Mouse (Mus musculus): ENCODE data around the gene Vmn1r194. TPM values are rescaled to one million over a fixed set of nuclear protein-coding genes. Genes with fewer than 3 reads are reported as not detected.
"Not testable (repeated sequence)": the region's sequence is repeated elsewhere in the genome, so short reads cannot be mapped to it uniquely, and the experiment has no call there.

The Vmn1r194 gene
- total RNA-seq (2017) = 0.93 TPM in 1 of 2 replicates, not detected in the other

DNA sequence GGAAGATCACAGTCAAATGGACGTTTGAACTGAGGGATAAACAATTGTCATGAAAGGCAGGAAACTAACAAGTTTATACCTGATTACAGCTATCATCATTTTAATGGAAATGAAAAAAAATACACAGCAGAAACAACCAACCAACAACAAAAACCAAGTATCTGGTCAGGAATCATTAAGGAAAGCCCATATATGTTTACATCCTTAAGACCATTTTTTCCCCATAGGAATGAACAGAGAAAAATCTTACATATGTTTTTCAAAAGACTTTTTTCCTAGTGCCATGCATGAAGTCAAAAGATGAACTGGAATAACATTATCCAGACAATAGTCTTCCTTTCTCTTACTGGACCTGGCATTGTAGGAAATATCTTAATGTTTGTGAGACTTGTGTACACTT is at the start of gene Vmn1r194:
Gene Vmn1r194, plus strand, starts transcription at position 301 of the 400 bp plus-strand sequence.
- ATAC-seq (ENCODE audit: extremely low read depth, insufficient number of reproducible peaks, low FRiP score, poor library complexity, severe bottlenecking) = no peak

GRCm38 (mm10) chr13:22223060-22223459 is 21.0 kb upstream of the Vmn1r194 start, which contains the start of gene Vmn1r193:
TSS of gene Vmn1r193 (minus strand) at chr13:22223160.
- not testable (repeated sequence) for ATAC-seq (ENCODE audit: extremely low read depth, insufficient number of reproducible peaks, low FRiP score, poor library complexity, severe bottlenecking)

DNA sequence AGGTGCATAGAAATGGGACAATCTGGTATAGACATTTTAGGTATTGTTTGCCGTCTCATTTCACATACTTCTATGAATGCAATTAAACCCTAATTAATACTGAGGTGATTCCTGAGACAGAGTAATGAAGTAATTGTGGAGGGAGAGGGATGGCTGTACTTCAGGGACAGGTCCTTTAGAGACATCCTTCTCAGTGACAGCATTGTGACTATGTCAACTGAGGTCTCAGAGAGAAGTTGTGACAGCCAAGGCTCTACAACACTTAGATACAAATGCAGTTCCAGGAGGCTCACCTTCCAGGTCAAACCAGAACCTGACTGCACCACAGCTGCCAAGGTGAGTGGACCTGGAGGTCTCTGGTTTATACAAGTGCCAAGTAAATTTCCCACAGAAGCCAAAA is 26.2 kb downstream of the Vmn1r194 start, which contains the start of gene Vmn1r195:
Gene Vmn1r195, plus strand, starts transcription at position 301 of the 400 bp plus-strand sequence.
- ATAC-seq (ENCODE audit: extremely low read depth, insufficient number of reproducible peaks, low FRiP score, poor library complexity, severe bottlenecking) = not testable (repeated sequence)

- ATAC-seq (ENCODE audit: extremely low read depth, insufficient number of reproducible peaks, low FRiP score, poor library complexity, severe bottlenecking) = no peak
Observed at GRCm38 (mm10) chr13:22271721-22272120, 27.7 kb downstream of the Vmn1r194 start.

DNA sequence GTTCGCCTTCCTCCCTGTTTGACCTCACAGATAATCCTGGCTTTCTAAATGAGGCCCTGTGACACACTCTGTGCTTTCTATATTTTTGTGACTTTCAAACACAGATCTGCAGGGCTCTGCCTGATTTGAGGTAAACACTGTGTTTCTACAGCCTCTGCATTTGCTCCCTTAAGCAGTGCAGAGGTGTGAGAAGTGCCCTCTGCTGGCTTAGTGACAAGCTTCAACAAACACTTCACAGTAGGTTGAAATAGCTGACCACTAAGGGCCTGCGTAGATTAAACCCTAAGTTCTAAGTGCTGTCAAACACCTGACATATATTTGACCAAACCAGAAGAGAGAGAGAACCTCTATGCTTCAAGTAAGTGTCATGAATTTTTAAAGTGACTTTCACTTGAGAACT is 40.6 kb downstream of the Vmn1r194 start:
- ATAC-seq (ENCODE audit: extremely low read depth, insufficient number of reproducible peaks, low FRiP score, poor library complexity, severe bottlenecking) = no peak

DNA sequence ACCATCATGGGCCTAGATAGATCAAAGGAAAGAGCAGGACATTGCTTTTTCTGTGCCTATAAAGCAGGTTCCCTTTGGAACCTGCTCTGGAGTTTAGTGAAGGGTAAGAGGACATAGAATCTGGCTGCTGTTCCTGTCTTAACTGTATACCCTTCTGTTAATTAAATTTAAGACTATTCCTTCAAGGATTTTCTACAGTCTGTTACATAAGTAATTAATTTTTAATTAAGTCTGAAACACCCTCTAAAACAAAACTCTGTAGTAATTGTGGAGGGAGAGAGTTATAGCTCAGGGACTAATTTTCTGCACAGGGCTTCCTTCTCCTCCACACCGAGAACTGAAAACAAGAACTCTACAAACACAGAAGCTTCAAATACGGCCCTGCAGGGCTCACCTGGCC is 45.6 kb downstream of the Vmn1r194 start, which contains the start of gene Vmn1r196:
Gene Vmn1r196, plus strand, starts transcription at position 301 of the 400 bp plus-strand sequence.
- ATAC-seq (ENCODE audit: extremely low read depth, insufficient number of reproducible peaks, low FRiP score, poor library complexity, severe bottlenecking) = no peak

Other genes with a start within 250 kb of the Vmn1r194 start
- gene Prss16, start 234.5 kb upstream of the Vmn1r194 start, total RNA-seq (2017) = 0.61 and 2.9 TPM in 2 replicates
- 15.1 and 66.2 TPM in 2 replicates for gene Hist1h2ah, start 208.6 kb upstream of the Vmn1r194 start, total RNA-seq (2017)
- gene Hist1h2bk, start 208.3 kb upstream of the Vmn1r194 start, total RNA-seq (2017) = 11.9 and 12.2 TPM in 2 replicates
- gene Hist1h4i, start 202.9 kb upstream of the Vmn1r194 start, total RNA-seq (2017) = 59.4 and 71.0 TPM in 2 replicates
- 24.6 and 26.2 TPM in 2 replicates for gene Hist1h2ag, start 201.3 kb upstream of the Vmn1r194 start, total RNA-seq (2017)
- 25.8 and 31.3 TPM in 2 replicates for gene Hist1h2bj, start 201.0 kb upstream of the Vmn1r194 start, total RNA-seq (2017)
- not detected in 2 replicates for gene Vmn1r188, start 159.8 kb upstream of the Vmn1r194 start, total RNA-seq (2017)
- 0.25 TPM in 1 of 2 replicates, not detected in the other for gene Vmn1r189, start 138.4 kb upstream of the Vmn1r194 start, total RNA-seq (2017)
- gene Vmn1r191, start 60.2 kb upstream of the Vmn1r194 start, total RNA-seq (2017) = not detected in 2 replicates
- 0.12 TPM in 1 of 2 replicates, not detected in the other for gene Vmn1r192, start 53.1 kb upstream of the Vmn1r194 start, total RNA-seq (2017)
- gene Vmn1r193, start 21.1 kb upstream of the Vmn1r194 start, total RNA-seq (2017) = 0.12 TPM in 1 of 2 replicates, not detected in the other
- gene Vmn1r195, start 26.3 kb downstream of the Vmn1r194 start, total RNA-seq (2017) = not detected in 2 replicates
- gene Vmn1r196, start 45.7 kb downstream of the Vmn1r194 start, total RNA-seq (2017) = not detected in 2 replicates
- gene Vmn1r197, start 80.4 kb downstream of the Vmn1r194 start, total RNA-seq (2017) = not detected in 2 replicates
- 0.12 TPM in 2 replicates for gene Vmn1r198, start 106.1 kb downstream of the Vmn1r194 start, total RNA-seq (2017)
- gene Vmn1r199, start 135.6 kb downstream of the Vmn1r194 start, total RNA-seq (2017) = not detected in 2 replicates
- gene Vmn1r200, start 146.2 kb downstream of the Vmn1r194 start, total RNA-seq (2017) = not detected in 2 replicates
- not detected in 2 replicates for gene Vmn1r201, start 227.7 kb downstream of the Vmn1r194 start, total RNA-seq (2017)

All from neutrophil, adult 5-6 weeks (primary cell).